Mouse (Mus musculus): ENCODE results near the gene Gm21409. TPM values are rescaled to one million over a fixed set of nuclear protein-coding genes. Genes with fewer than 3 reads are reported as not detected.
"Not testable (repeated sequence)": the region's sequence is repeated elsewhere in the genome, so short reads cannot be mapped to it uniquely, and the experiment has no call there.

Gene Gm21409
- not detected in 2 replicates for polyA plus RNA-seq (2014; fragmentation: Nextera tagmentation; extraction: Ambion mirVana)

DNA sequence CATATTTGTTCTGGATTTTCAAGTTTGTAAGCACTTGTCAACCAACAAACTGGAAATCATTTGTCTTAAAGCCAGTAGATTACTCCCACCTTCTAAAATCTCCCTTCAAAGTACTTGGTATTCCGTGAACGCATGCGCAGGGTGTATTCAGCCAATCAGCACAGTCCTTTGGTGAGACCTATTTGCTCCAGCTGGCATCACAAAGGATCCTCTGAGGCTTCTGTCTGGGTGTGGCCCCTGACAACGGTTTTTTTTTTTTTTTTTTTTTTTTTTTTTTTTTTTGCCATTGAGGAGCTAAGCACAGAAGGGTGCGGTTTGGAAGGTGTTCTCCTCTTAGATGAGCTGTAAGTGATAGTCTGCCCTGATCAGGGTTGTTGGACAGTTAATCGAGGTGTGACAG is at the start of gene Gm21409:
Gene Gm21409, plus strand, starts transcription at position 301 of the 400 bp plus-strand sequence.
- not testable (repeated sequence) for ATAC-seq (ENCODE audit: low read depth)

More for the DNA sequence above, at the start of gene Gm21409:
- no CpG with 5 or more reads among the region's 6 CpGs for WGBS
- H3K27ac ChIP-seq (ENCODE audit: low read depth, low read length); H3K9me3 ChIP-seq (ENCODE audit: control insufficient read depth, low read length); H3K36me3 ChIP-seq (ENCODE audit: control insufficient read depth, insufficient read depth, low read length); H3K4me1 ChIP-seq (ENCODE audit: control insufficient read depth, insufficient read depth, low read length); H3K4me2 ChIP-seq (ENCODE audit: low read depth, low read length); H3K4me3 ChIP-seq (ENCODE audit: low read depth, low read length); H3K9ac ChIP-seq (replicated peaks; ENCODE audit: low read depth, low read length); H3K27me3 ChIP-seq (ENCODE audit: control insufficient read depth, insufficient read depth, low read length): not testable (repeated sequence)

Other genes with a start within 250 kb of the Gm21409 start
- gene Gm21394, start 181.8 kb upstream of the Gm21409 start, polyA plus RNA-seq (2014; fragmentation: Nextera tagmentation; extraction: Ambion mirVana) = not detected in 2 replicates

All from neural tube, embryonic 14.5 days (tissue).